19 mouse cellular contexts compared by ENCODE assay signal in genomic region chr9:27018961-27019360, GRCm38 (mm10). TPM values are rescaled to one million over a fixed set of nuclear protein-coding genes. Genes with fewer than 3 reads are reported as not detected.
DNase-seq lines count a peak whose midpoint lies in the region; TF ChIP-seq lines count a peak whose summit lies in the region.
"Had no signal": no experiment of that assay in that cellular context is flagged by ENCODE, and none has a peak within 500 bp of the region (broad histone marks: within the 10 kb centered on the region; RNA-seq: fewer than 3 reads in every experiment).

No protein-coding gene starts in this region.

- TF ChIP-seq RAD21 in CH12.LX (IDR thresholded peaks at IDR 0.05; ENCODE audit: low read depth, low read length), result no peak

- H3K27ac ChIP-seq in CH12.LX (ENCODE audit: insufficient read depth, low read depth), result no peak overlapping the region
- H3K27ac ChIP-seq in heart, embryonic 10.5 days, result no peak overlapping the region
- H3K27ac ChIP-seq: embryonic facial prominence, embryonic 10.5 days; embryonic facial prominence, embryonic 12.5 days; forebrain, embryonic 13.5 days; forebrain, embryonic 15.5 days had no signal

- WGBS in heart, embryonic 10.5 days, result 94% methylated on average over 10 of the region's 10 CpGs

- in situ Hi-C loops in CH12.LX (cut with MboI; ENCODE audit: low pct_ligation_motif_present, low pct_unique_long_range_greater_than_20kb, low sequenced_read_pairs), result no loop called here

- H3K4me3 ChIP-seq in CH12.LX (replicated peaks in 1 of 3; ENCODE audit: low read depth in 2 of 3, low read length in 2 of 3, poor library complexity in 1 of 3), result no peak overlapping the region
- no peak overlapping the region for H3K4me3 ChIP-seq in heart, embryonic 10.5 days
- H3K4me3 ChIP-seq: embryonic facial prominence, embryonic 10.5 days; embryonic facial prominence, embryonic 12.5 days; forebrain, embryonic 13.5 days; forebrain, embryonic 15.5 days had no signal

- H3K9me3 ChIP-seq in CH12.LX (replicated peaks; ENCODE audit: low read length), result peaks cover 2% of the 10 kb centered on the region
- no peaks in the 10 kb centered on the region for H3K9me3 ChIP-seq in heart, embryonic 10.5 days
- H3K9me3 ChIP-seq: embryonic facial prominence, embryonic 10.5 days; embryonic facial prominence, embryonic 12.5 days; forebrain, embryonic 13.5 days; forebrain, embryonic 15.5 days had no signal

- H3K79me2 ChIP-seq in CH12.LX (replicated peaks; ENCODE audit: control insufficient read depth, extremely low read depth, insufficient read depth, poor library complexity, severe bottlenecking), result no peaks in the 10 kb centered on the region

- no peak overlapping the region for H3K4me2 ChIP-seq in CH12.LX (ENCODE audit: insufficient read depth, low read depth, poor library complexity, severe bottlenecking)
- H3K4me2 ChIP-seq: embryonic facial prominence, embryonic 12.5 days; forebrain, embryonic 13.5 days; forebrain, embryonic 15.5 days had no signal

- TF ChIP-seq CTCF in CH12.LX (conservative IDR thresholded peaks at IDR 0.05 in 1 of 2, IDR thresholded peaks at IDR 0.05 in 1 of 2; ENCODE audit: low read depth in 2 of 2, low read length in 2 of 2), result no peak

- peaks cover 5 to 18% of the 10 kb centered on the region in 2 experiments for H3K4me1 ChIP-seq in CH12.LX (ENCODE audit: control insufficient read depth in 1 of 2, insufficient read depth in 2 of 2)
- no peaks in the 10 kb centered on the region for H3K4me1 ChIP-seq in heart, embryonic 10.5 days
- H3K4me1 ChIP-seq: embryonic facial prominence, embryonic 10.5 days; embryonic facial prominence, embryonic 12.5 days; forebrain, embryonic 13.5 days; forebrain, embryonic 15.5 days had no signal

- dilution Hi-C loops in CH12.LX (cut with MboI; ENCODE audit: extremely low pct_ligation_motif_present, extremely low pct_unique_long_range_greater_than_20kb, low sequenced_read_pairs), result no loop called here

- TF ChIP-seq EP300 in CH12.LX (IDR thresholded peaks at IDR 0.05; ENCODE audit: low read length), result no peak

- peaks cover 16 to 56% of the 10 kb centered on the region in 2 experiments for H3K36me3 ChIP-seq in CH12.LX (replicated peaks in 1 of 2; ENCODE audit: control insufficient read depth in 1 of 2, insufficient read depth in 1 of 2, low read length in 1 of 2)
- peaks cover 57% of the 10 kb centered on the region for H3K36me3 ChIP-seq in heart, embryonic 10.5 days

- no peak overlapping the region for H3K9ac ChIP-seq in CH12.LX (ENCODE audit: insufficient read depth, low read depth)
- H3K9ac ChIP-seq: embryonic facial prominence, embryonic 12.5 days; forebrain, embryonic 13.5 days; forebrain, embryonic 15.5 days; forebrain, postnatal 0 days had no signal

- H3K27me3 ChIP-seq in CH12.LX (replicated peaks), result no peaks in the 10 kb centered on the region
- no peaks in the 10 kb centered on the region for H3K27me3 ChIP-seq in heart, embryonic 10.5 days (ENCODE audit: insufficient read depth, poor library complexity, severe bottlenecking)
- H3K27me3 ChIP-seq: embryonic facial prominence, embryonic 12.5 days; forebrain, embryonic 13.5 days; forebrain, embryonic 15.5 days had no signal

- TF ChIP-seq POLR2A in CH12.LX (IDR thresholded peaks at IDR 0.05; ENCODE audit: low read depth, low read length), result no peak

- DNase-seq in spleen, adult 18-20 months, result peak; percentile 16 to 24
- no peak for DNase-seq in spleen, adult 12 weeks (ENCODE audit: low spot score)
- peak; percentile 59 to 69 for DNase-seq in B cell, adult 2 months
- DNase-seq in CH12.LX (ENCODE audit: extremely low read depth), result peak; percentile 30
- DNase-seq in heart, embryonic 10.5 days (ENCODE audit: low spot score), result no peak
- no peak for DNase-seq in thymus, postnatal 25 days
- DNase-seq: adrenal gland, adult 2 months; adrenal gland, postnatal 10 days; adrenal gland, postnatal 25 days; cerebellum, adult 11-12 months; cerebellum, adult 2 months; cerebellum, adult 9-10 months; cerebellum, postnatal 10 days; cerebellum, postnatal 25 days; forebrain, postnatal 0 days had no signal

TF ChIP-seq in CH12.LX, 34 proteins besides CTCF, POLR2A, EP300 and RAD21:
- 0 out of 2 replicates have a peak, but pooled peaks have one; percentile 21 for TF ChIP-seq BHLHE40 (IDR thresholded peaks at IDR 0.05; ENCODE audit: low read depth, low read length)
- no peak for TF ChIP-seq ZKSCAN1 (IDR thresholded peaks at IDR 0.05; ENCODE audit: borderline replicate concordance, low read depth, low read length)

RNA-seq across cellular contexts. Expression of gene Vps26b, which starts 10.9 kb away (rescaled TPM):
- total RNA-seq in CH12.LX (2012; rRNA removed), result 30.5 and 33.8 TPM in 2 replicates
- total RNA-seq in CH12.LX (2014; rRNA removed), result 21.0 and 22.3 TPM in 2 replicates
- 16.6 and 17.7 TPM in 2 replicates for polyA plus RNA-seq in CH12.LX (2012; ENCODE audit: insufficient read length, low read depth)
- polyA plus RNA-seq in heart, embryonic 10.5 days (2016; fragmentation: Nextera tagmentation; extraction: Ambion mirVana), result 23.3 and 30.8 TPM in 2 replicates

RNA-seq across cellular contexts. Expression of gene Ncapd3, which starts 11.0 kb away (rescaled TPM):
- total RNA-seq in CH12.LX (2012; rRNA removed) (32.2 and 33.7 TPM in 2 replicates), CH12.LX (2014; rRNA removed) (38.2 and 39.2 TPM in 2 replicates)
- polyA plus RNA-seq in CH12.LX (2012; ENCODE audit: insufficient read length, low read depth), result 23.5 and 29.9 TPM in 2 replicates
- 28.3 and 29.4 TPM in 2 replicates for polyA plus RNA-seq in heart, embryonic 10.5 days (2016; fragmentation: Nextera tagmentation; extraction: Ambion mirVana)

RNA-seq across cellular contexts. Expression of gene Thyn1, which starts 19.5 kb away (rescaled TPM):
- total RNA-seq in CH12.LX (2012; rRNA removed) (150 and 176 TPM in 2 replicates), CH12.LX (2014; rRNA removed) (203 and 230 TPM in 2 replicates)
- 141 and 151 TPM in 2 replicates for polyA plus RNA-seq in CH12.LX (2012; ENCODE audit: insufficient read length, low read depth)
- 125 and 145 TPM in 2 replicates for polyA plus RNA-seq in heart, embryonic 10.5 days (2016; fragmentation: Nextera tagmentation; extraction: Ambion mirVana)

RNA-seq across cellular contexts. Expression of gene Acad8, which starts 19.6 kb away (rescaled TPM):
- total RNA-seq in CH12.LX (2012; rRNA removed), result 22.8 and 24.7 TPM in 2 replicates
- total RNA-seq in CH12.LX (2014; rRNA removed), result 21.7 and 26.7 TPM in 2 replicates
- 13.7 and 18.8 TPM in 2 replicates for polyA plus RNA-seq in CH12.LX (2012; ENCODE audit: insufficient read length, low read depth)
- polyA plus RNA-seq in heart, embryonic 10.5 days (2016; fragmentation: Nextera tagmentation; extraction: Ambion mirVana), result 40.5 and 42.2 TPM in 2 replicates

Comparison
In these comparisons a context has a peak if more than half of its experiments do, and no peak if none do; other contexts are left out.
1. DNase-seq: peak in spleen, adult 18-20 months (2 of 2), B cell, adult 2 months (2 of 2) and CH12.LX (single experiment); none in spleen, adult 12 weeks (single experiment), heart, embryonic 10.5 days (single experiment) and thymus, postnatal 25 days (single experiment).